Mouse (Mus musculus) kidney, embryonic 15.5 days (tissue): ENCODE results near the gene Zbtb34. TPM values are rescaled to one million over a fixed set of nuclear protein-coding genes. Genes with fewer than 3 reads are reported as not detected.

Source experiments
- ATAC-seq: fragments of 200-750 bp; cut with Nextera tagmentation; replicated peaks from 2 replicates; pipeline ENCODE4 v1.8.0; 2017; ENCODE audit warnings: moderate TSS enrichment; ENCODE audit not compliant: low FRiP score
- H3K27ac ChIP-seq: fragments of 300-500 bp; sonication (generic); 2 replicates; pipeline ENCODE4 v1.5.1; 2015; ENCODE audit warnings: mild to moderate bottlenecking, inconsistent platforms
- H3K27me3 ChIP-seq: fragments of 300-500 bp; sonication (generic); 2 replicates; pipeline ENCODE4 v1.6.1; 2015; ENCODE audit warnings: inconsistent platforms
- H3K36me3 ChIP-seq: fragments of 300-500 bp; sonication (generic); 2 replicates; pipeline ENCODE4 v1.6.1; 2015; ENCODE audit warnings: inconsistent platforms
- H3K4me1 ChIP-seq: fragments of 300-500 bp; sonication (generic); 2 replicates; pipeline ENCODE4 v1.6.1; 2015; ENCODE audit warnings: inconsistent platforms
- H3K4me2 ChIP-seq: fragments of 300-500 bp; sonication (generic); 2 replicates; pipeline ENCODE4 v1.6.1; 2015; ENCODE audit warnings: moderate library complexity, mild to moderate bottlenecking, inconsistent platforms
- H3K4me3 ChIP-seq: fragments of 300-500 bp; sonication (generic); replicated peaks from 2 replicates; pipeline ENCODE4 v1.5.1; 2015; ENCODE audit warnings: mild to moderate bottlenecking, inconsistent platforms
- H3K9ac ChIP-seq: fragments of 300-500 bp; sonication (generic); 2 replicates; pipeline ENCODE4 v1.6.1; 2015; ENCODE audit warnings: mild to moderate bottlenecking, inconsistent platforms
- H3K9me3 ChIP-seq: fragments of 300-500 bp; sonication (generic); replicated peaks from 2 replicates; pipeline ENCODE4 v1.6.1; 2016; ENCODE audit warnings: inconsistent platforms
- WGBS: fragments of 180-500 bp; shearing (Covaris S2); methylation state at CpG from one replicate; pipeline ENCODE4 v1.1.7; 2015; ENCODE audit warnings: mixed read lengths; 5-methylcytosine and 5-hydroxymethylcytosine counted together
- polyA plus RNA-seq: library from polyadenylated mRNA; unstranded; fragments of >200 nt; fragmentation: Nextera tagmentation; extraction: Ambion mirVana; gene quantifications from 2 replicates; pipeline ENCODE4 v1.2.1, GENCODE M21; 2015

The Zbtb34 gene
- polyA plus RNA-seq, 1 experiment from 2014 or later = 6.0 TPM

GRCm38 (mm10) chr2:33426640-33427398 is 4.3 kb downstream of the Zbtb34 start:
- Histone ChIP-seq H3K27ac (no peak overlapping the region), H3K9ac (no peak overlapping the region), H3K4me1 (peaks cover 26% of the 10 kb centered on the region), H3K4me3 (no peak overlapping the region), H3K36me3 (peaks cover 40% of the 10 kb centered on the region), H3K27me3 (no peaks in the 10 kb centered on the region), H3K9me3 (no peaks in the 10 kb centered on the region), H3K4me2 (no peak overlapping the region)
- 79% methylated on average over 10 of the region's 10 CpGs for WGBS
- ATAC-seq = no peak

GRCm38 (mm10) chr2:33417454-33417853 is 13.7 kb downstream of the Zbtb34 start:
- Histone ChIP-seq H3K27ac (no peak overlapping the region), H3K4me1 (no peaks in the 10 kb centered on the region), H3K36me3 (peaks cover 39% of the 10 kb centered on the region), H3K9me3 (no peaks in the 10 kb centered on the region), H3K4me2 (no peak overlapping the region), H3K27me3 (no peaks in the 10 kb centered on the region), H3K4me3 (no peak overlapping the region), H3K9ac (no peak overlapping the region)
- WGBS = 58% methylated on average over 4 of the region's 4 CpGs
- no peak for ATAC-seq

- no peak overlapping the region for H3K4me3 ChIP-seq
- 87% methylated on average over 13 of the region's 13 CpGs for WGBS
- H3K27ac ChIP-seq = no peak overlapping the region
- H3K4me1 ChIP-seq = no peaks in the 10 kb centered on the region
- H3K9me3 ChIP-seq = no peaks in the 10 kb centered on the region
- H3K36me3 ChIP-seq = peaks cover 55% of the 10 kb centered on the region
- no peaks in the 10 kb centered on the region for H3K27me3 ChIP-seq
- H3K9ac ChIP-seq = no peak overlapping the region
- ATAC-seq = no peak
- no peak overlapping the region for H3K4me2 ChIP-seq
Measured at GRCm38 (mm10) chr2:33414019-33414418, 17.1 kb downstream of the Zbtb34 start.

GRCm38 (mm10) chr2:33412111-33412510 is 19.0 kb downstream of the Zbtb34 start:
- 83% methylated on average over 14 of the region's 14 CpGs for WGBS
- Histone ChIP-seq H3K4me2 (no peak overlapping the region), H3K27me3 (no peaks in the 10 kb centered on the region), H3K4me1 (no peaks in the 10 kb centered on the region), H3K27ac (no peak overlapping the region), H3K9ac (no peak overlapping the region), H3K9me3 (no peaks in the 10 kb centered on the region), H3K36me3 (peaks cover 59% of the 10 kb centered on the region), H3K4me3 (no peak overlapping the region)
- ATAC-seq = no peak

GRCm38 (mm10) chr2:33403511-33404003 is 27.6 kb downstream of the Zbtb34 start:
- Histone ChIP-seq H3K9me3 (no peaks in the 10 kb centered on the region), H3K27ac (peak overlapping the region; percentile 29; the same call in 1 of the 2 replicates), H3K9ac (no peak overlapping the region), H3K4me2 (no peak overlapping the region), H3K27me3 (no peaks in the 10 kb centered on the region), H3K4me3 (no peak overlapping the region), H3K36me3 (peaks cover 17% of the 10 kb centered on the region), H3K4me1 (no peaks in the 10 kb centered on the region)
- ATAC-seq = no peak
- WGBS = 71% methylated on average over 4 of the region's 4 CpGs

- Histone ChIP-seq H3K4me1 (no peaks in the 10 kb centered on the region), H3K27ac (no peak overlapping the region), H3K9me3 (no peaks in the 10 kb centered on the region), H3K9ac (no peak overlapping the region), H3K4me3 (no peak overlapping the region), H3K27me3 (no peaks in the 10 kb centered on the region), H3K36me3 (0 out of 2 replicates have a peak, but pooled peaks cover 8% of the 10 kb centered on the region), H3K4me2 (no peak overlapping the region)
- 62% methylated on average over 5 of the region's 5 CpGs for WGBS
- ATAC-seq = no peak
Measured at GRCm38 (mm10) chr2:33402638-33403037, 28.5 kb downstream of the Zbtb34 start.

GRCm38 (mm10) chr2:33402236-33402635 is 28.9 kb downstream of the Zbtb34 start:
- Histone ChIP-seq H3K36me3 (0 out of 2 replicates have a peak, but pooled peaks cover 8% of the 10 kb centered on the region), H3K4me1 (no peaks in the 10 kb centered on the region), H3K4me2 (no peak overlapping the region), H3K27ac (no peak overlapping the region), H3K4me3 (no peak overlapping the region), H3K9me3 (no peaks in the 10 kb centered on the region), H3K9ac (no peak overlapping the region), H3K27me3 (no peaks in the 10 kb centered on the region)
- 32% methylated on average over 7 of the region's 7 CpGs for WGBS
- peak; percentile 33; the same call in 1 of the 2 replicates for ATAC-seq

- 37% methylated on average over 3 of the region's 3 CpGs for WGBS
Measured at GRCm38 (mm10) chr2:33401217-33401616, 29.9 kb downstream of the Zbtb34 start.

GRCm38 (mm10) chr2:33400541-33400940 is 30.6 kb downstream of the Zbtb34 start:
- H3K4me3 ChIP-seq = no peak overlapping the region
- WGBS = 77% methylated on average over 5 of the region's 5 CpGs
- no peak overlapping the region for H3K27ac ChIP-seq
- no peak overlapping the region for H3K4me2 ChIP-seq
- H3K4me1 ChIP-seq = no peaks in the 10 kb centered on the region
- no peaks in the 10 kb centered on the region for H3K9me3 ChIP-seq
- H3K9ac ChIP-seq = no peak overlapping the region
- H3K36me3 ChIP-seq = no peaks in the 10 kb centered on the region
- ATAC-seq = no peak
- H3K27me3 ChIP-seq = no peaks in the 10 kb centered on the region

More at GRCm38 (mm10) chr2:33401217-33401616, 29.9 kb downstream of the Zbtb34 start:
- H3K27me3 ChIP-seq = no peaks in the 10 kb centered on the region
- H3K36me3 ChIP-seq = 0 out of 2 replicates have a peak, but pooled peaks cover 4% of the 10 kb centered on the region
- H3K27ac ChIP-seq = no peak overlapping the region
- H3K4me1 ChIP-seq = no peaks in the 10 kb centered on the region
- H3K9me3 ChIP-seq = no peaks in the 10 kb centered on the region
- no peak overlapping the region for H3K4me3 ChIP-seq
- no peak overlapping the region for H3K9ac ChIP-seq
- H3K4me2 ChIP-seq = no peak overlapping the region
- no peak for ATAC-seq

- H3K27me3 ChIP-seq = no peaks in the 10 kb centered on the region
- no peak overlapping the region for H3K9ac ChIP-seq
- no peaks in the 10 kb centered on the region for H3K36me3 ChIP-seq
- 79% methylated on average over 6 of the region's 7 CpGs for WGBS
- no peaks in the 10 kb centered on the region for H3K9me3 ChIP-seq
- H3K4me1 ChIP-seq = no peaks in the 10 kb centered on the region
- H3K4me3 ChIP-seq = no peak overlapping the region
- no peak for ATAC-seq
- H3K27ac ChIP-seq = no peak overlapping the region
- no peak overlapping the region for H3K4me2 ChIP-seq
Measured at GRCm38 (mm10) chr2:33399091-33399490, 32.0 kb downstream of the Zbtb34 start.

GRCm38 (mm10) chr2:33397036-33397435 is 34.1 kb downstream of the Zbtb34 start:
- Histone ChIP-seq H3K27me3 (no peaks in the 10 kb centered on the region), H3K36me3 (no peaks in the 10 kb centered on the region), H3K4me2 (no peak overlapping the region), H3K4me3 (no peak overlapping the region), H3K9me3 (no peaks in the 10 kb centered on the region), H3K4me1 (no peaks in the 10 kb centered on the region), H3K27ac (no peak overlapping the region), H3K9ac (no peak overlapping the region)
- 85% methylated on average over 4 of the region's 4 CpGs for WGBS
- no peak for ATAC-seq

GRCm38 (mm10) chr2:33395053-33395452 is 36.1 kb downstream of the Zbtb34 start:
- WGBS = 76% methylated on average over 2 of the region's 2 CpGs

More at GRCm38 (mm10) chr2:33395053-33395452, 36.1 kb downstream of the Zbtb34 start:
- no peak overlapping the region for H3K9ac ChIP-seq
- ATAC-seq = no peak
- H3K27me3 ChIP-seq = no peaks in the 10 kb centered on the region
- no peaks in the 10 kb centered on the region for H3K36me3 ChIP-seq
- H3K9me3 ChIP-seq = no peaks in the 10 kb centered on the region
- H3K4me1 ChIP-seq = no peaks in the 10 kb centered on the region
- H3K27ac ChIP-seq = no peak overlapping the region
- H3K4me3 ChIP-seq = no peak overlapping the region
- H3K4me2 ChIP-seq = no peak overlapping the region
